Mouse (Mus musculus): ENCODE measurements at regions not wholly inside any gene's neighbourhood (a gene's known extent, or its start where the extent isn't known, plus 50 kb on each side); places are given as distances from the start of the nearest gene placed in this dataset.
"Not testable (repeated sequence)": the region's sequence is repeated elsewhere in the genome, so short reads cannot be mapped to it uniquely, and the experiment has no call there.

GRCm38 (mm10) chr8:93443631-93444030 is 64.1 kb upstream of the Ces1h start:
- DNase-seq = not testable (repeated sequence)

GRCm38 (mm10) chr8:93441936-93442335 is 62.4 kb upstream of the Ces1h start:
- no peak for DNase-seq

- not testable (repeated sequence) for DNase-seq
These were observed 57.1 kb upstream of the Ces1h start for GRCm38 (mm10) chr8:93436586-93436985.

DNA sequence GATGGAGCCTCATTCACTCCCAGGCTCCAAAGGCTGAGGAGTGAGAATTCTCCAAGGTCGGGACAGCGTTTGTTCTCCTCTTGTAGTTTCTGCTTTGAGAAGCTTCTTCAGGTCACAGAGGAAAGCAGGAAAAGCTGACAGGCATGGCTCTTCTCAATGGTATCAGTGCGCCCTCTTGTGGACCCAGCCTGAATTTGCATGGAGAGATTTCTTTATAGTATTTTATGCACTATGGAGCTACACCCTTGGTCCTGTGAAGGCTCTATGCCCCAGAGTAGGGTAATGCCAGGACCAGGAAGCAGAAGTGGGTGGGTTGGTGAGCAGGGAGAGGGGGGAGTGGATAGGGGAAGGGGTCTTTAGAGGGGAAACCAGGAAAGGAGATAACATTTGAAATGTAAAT is 51.1 kb upstream of the Ces1h start:
- DNase-seq = peak; percentile 78 to 79

All from kidney, postnatal 4 days (tissue).